Mouse (Mus musculus) hindbrain, embryonic 10.5 days (tissue): ENCODE measurements around the gene Kcnq1. TPM values are rescaled to one million over a fixed set of nuclear protein-coding genes. Genes with fewer than 3 reads are reported as not detected.

Experiments
- DNase-seq: peaks from one replicate; pipeline ENCODE4 v3.0.0-alpha.2; 2017; ENCODE audit warnings: low spot score
- H3K27ac ChIP-seq: fragments of 300-500 bp; sonication (generic); 2 replicates; pipeline ENCODE4 v1.5.1; 2016; ENCODE audit warnings: mild to moderate bottlenecking, moderate library complexity
- H3K27me3 ChIP-seq: fragments of 300-500 bp; sonication (generic); 2 replicates; pipeline ENCODE4 v1.6.1; 2016; ENCODE audit warnings: mild to moderate bottlenecking; ENCODE audit not compliant: poor library complexity, insufficient read depth, severe bottlenecking
- H3K36me3 ChIP-seq: fragments of 300-500 bp; sonication (generic); 2 replicates; pipeline ENCODE4 v1.6.1; 2016; ENCODE audit warnings: mild to moderate bottlenecking, moderate library complexity
- H3K4me1 ChIP-seq: fragments of 300-500 bp; sonication (generic); replicated peaks from 2 replicates; pipeline ENCODE4 v1.6.1; 2016; ENCODE audit warnings: mild to moderate bottlenecking
- H3K4me3 ChIP-seq: fragments of 300-500 bp; sonication (generic); 2 replicates; pipeline ENCODE4 v1.5.1; 2016; ENCODE audit warnings: mild to moderate bottlenecking, moderate library complexity
- H3K9me3 ChIP-seq: fragments of 300-500 bp; sonication (generic); 2 replicates; pipeline ENCODE4 v1.6.1; 2016; ENCODE audit warnings: mild to moderate bottlenecking, moderate library complexity
- WGBS: fragments of 180-500 bp; shearing (Covaris S2); methylation state at CpG from one replicate; pipeline ENCODE4 v1.1.7; 2016; 5-methylcytosine and 5-hydroxymethylcytosine counted together
- polyA plus RNA-seq: library from polyadenylated mRNA; unstranded; fragments of >200 nt; fragmentation: Nextera tagmentation; extraction: Ambion mirVana; gene quantifications from 2 replicates; pipeline ENCODE4 v1.2.1, GENCODE M21; 2016

Kcnq1 gene
- polyA plus RNA-seq, 1 experiment from 2014 or later = 2.3 TPM

- H3K4me1 ChIP-seq = peaks cover 33% of the 10 kb centered on the region
- DNase-seq = no peak
- 90% methylated on average over 3 of the region's 3 CpGs for WGBS
- peaks cover 3% of the 10 kb centered on the region; the same call in 1 of the 2 replicates for H3K27me3 ChIP-seq
- no peaks in the 10 kb centered on the region for H3K36me3 ChIP-seq
- no peak overlapping the region for H3K4me3 ChIP-seq
- peak overlapping the region; percentile 67; the same call in 1 of the 2 replicates for H3K27ac ChIP-seq
- H3K9me3 ChIP-seq = peaks cover 11% of the 10 kb centered on the region
Observed at GRCm38 (mm10) chr7:143300681-143301080, 194.5 kb downstream of the Kcnq1 start.

GRCm38 (mm10) chr7:143302156-143302555 lies 196.0 kb downstream of the Kcnq1 start:
- DNase-seq = no peak
- Histone ChIP-seq H3K36me3 (no peaks in the 10 kb centered on the region), H3K27ac (peak overlapping the region; percentile 65; the same call in 1 of the 2 replicates), H3K4me3 (no peak overlapping the region), H3K4me1 (peaks cover 37% of the 10 kb centered on the region), H3K27me3 (peaks cover 3% of the 10 kb centered on the region; the same call in 1 of the 2 replicates), H3K9me3 (no peaks in the 10 kb centered on the region)
- 87% methylated on average over 7 of the region's 7 CpGs for WGBS

GRCm38 (mm10) chr7:143302593-143303238 lies 196.6 kb downstream of the Kcnq1 start:
- no peak for DNase-seq
- WGBS = 43% methylated on average over 9 of the region's 9 CpGs
- H3K36me3 ChIP-seq = no peaks in the 10 kb centered on the region
- H3K4me3 ChIP-seq = no peak overlapping the region
- H3K27me3 ChIP-seq = peaks cover 3% of the 10 kb centered on the region; the same call in 1 of the 2 replicates
- peaks cover 37% of the 10 kb centered on the region for H3K4me1 ChIP-seq
- H3K27ac ChIP-seq = peak overlapping the region; percentile 65
- no peaks in the 10 kb centered on the region for H3K9me3 ChIP-seq

GRCm38 (mm10) chr7:143303557-143303956 lies 197.4 kb downstream of the Kcnq1 start:
- H3K4me1 ChIP-seq = peaks cover 37% of the 10 kb centered on the region
- H3K36me3 ChIP-seq = no peaks in the 10 kb centered on the region
- H3K27ac ChIP-seq = no peak overlapping the region
- H3K27me3 ChIP-seq = peaks cover 3% of the 10 kb centered on the region; the same call in 1 of the 2 replicates
- H3K9me3 ChIP-seq = no peaks in the 10 kb centered on the region
- DNase-seq = no peak
- WGBS = 94% methylated on average over 5 of the region's 5 CpGs
- no peak overlapping the region for H3K4me3 ChIP-seq

GRCm38 (mm10) chr7:143305808-143306207 lies 199.6 kb downstream of the Kcnq1 start:
- no peaks in the 10 kb centered on the region for H3K36me3 ChIP-seq
- H3K27me3 ChIP-seq = peaks cover 4% of the 10 kb centered on the region; the same call in 1 of the 2 replicates
- H3K27ac ChIP-seq = no peak overlapping the region
- peak; percentile 19 for DNase-seq
- H3K4me3 ChIP-seq = no peak overlapping the region
- WGBS = 55% methylated on average over 10 of the region's 10 CpGs
- H3K9me3 ChIP-seq = no peaks in the 10 kb centered on the region
- peaks cover 44% of the 10 kb centered on the region for H3K4me1 ChIP-seq

GRCm38 (mm10) chr7:143308001-143308400 lies 201.8 kb downstream of the Kcnq1 start:
- H3K9me3 ChIP-seq = no peaks in the 10 kb centered on the region
- 92% methylated on average over 1 of the region's 1 CpGs for WGBS

GRCm38 (mm10) chr7:143310311-143310710 lies 204.1 kb downstream of the Kcnq1 start:
- H3K27ac ChIP-seq = peak overlapping the region; percentile 64
- H3K27me3 ChIP-seq = 0 out of 2 replicates have a peak, but pooled peaks cover 7% of the 10 kb centered on the region
- no peaks in the 10 kb centered on the region for H3K36me3 ChIP-seq
- no peak for DNase-seq
- peaks cover 43% of the 10 kb centered on the region for H3K4me1 ChIP-seq
- H3K4me3 ChIP-seq = no peak overlapping the region
- no peaks in the 10 kb centered on the region for H3K9me3 ChIP-seq
- WGBS = 56% methylated on average over 3 of the region's 3 CpGs

More at GRCm38 (mm10) chr7:143308001-143308400, 201.8 kb downstream of the Kcnq1 start:
- peaks cover 38% of the 10 kb centered on the region for H3K4me1 ChIP-seq
- no peak overlapping the region for H3K4me3 ChIP-seq
- H3K27ac ChIP-seq = no peak overlapping the region
- no peaks in the 10 kb centered on the region for H3K36me3 ChIP-seq
- peaks cover 10% of the 10 kb centered on the region; the same call in 1 of the 2 replicates for H3K27me3 ChIP-seq
- no peak for DNase-seq

GRCm38 (mm10) chr7:143310847-143311246 lies 204.7 kb downstream of the Kcnq1 start:
- Histone ChIP-seq H3K36me3 (no peaks in the 10 kb centered on the region), H3K4me1 (peaks cover 46% of the 10 kb centered on the region), H3K4me3 (no peak overlapping the region), H3K27ac (peak overlapping the region; percentile 64), H3K9me3 (no peaks in the 10 kb centered on the region), H3K27me3 (0 out of 2 replicates have a peak, but pooled peaks cover 7% of the 10 kb centered on the region)
- WGBS = 74% methylated on average over 8 of the region's 8 CpGs
- no peak for DNase-seq

- Histone ChIP-seq H3K4me3 (no peak overlapping the region), H3K27ac (peak overlapping the region; percentile 64; the same call in 1 of the 2 replicates), H3K36me3 (no peaks in the 10 kb centered on the region), H3K27me3 (0 out of 2 replicates have a peak, but pooled peaks cover 7% of the 10 kb centered on the region), H3K9me3 (no peaks in the 10 kb centered on the region), H3K4me1 (peaks cover 44% of the 10 kb centered on the region)
- 88% methylated on average over 7 of the region's 7 CpGs for WGBS
- no peak for DNase-seq
Observed at GRCm38 (mm10) chr7:143311471-143311870, 205.3 kb downstream of the Kcnq1 start.

- Histone ChIP-seq H3K4me1 (peaks cover 49% of the 10 kb centered on the region), H3K27me3 (0 out of 2 replicates have a peak, but pooled peaks cover 7% of the 10 kb centered on the region), H3K4me3 (no peak overlapping the region), H3K27ac (peak overlapping the region; percentile 62; the same call in 1 of the 2 replicates), H3K36me3 (no peaks in the 10 kb centered on the region), H3K9me3 (no peaks in the 10 kb centered on the region)
- WGBS = 85% methylated on average over 11 of the region's 11 CpGs
- DNase-seq = no peak
Observed at GRCm38 (mm10) chr7:143313572-143314319, 207.6 kb downstream of the Kcnq1 start.

GRCm38 (mm10) chr7:143318512-143318911 lies 212.3 kb downstream of the Kcnq1 start:
- WGBS = 68% methylated on average over 5 of the region's 5 CpGs
- no peak for DNase-seq
- Histone ChIP-seq H3K9me3 (no peaks in the 10 kb centered on the region), H3K27ac (no peak overlapping the region), H3K36me3 (no peaks in the 10 kb centered on the region), H3K4me3 (no peak overlapping the region), H3K27me3 (peaks cover 13% of the 10 kb centered on the region), H3K4me1 (peaks cover 24% of the 10 kb centered on the region)

- no peak for DNase-seq
- peaks cover 15% of the 10 kb centered on the region for H3K27me3 ChIP-seq
- no peak overlapping the region for H3K4me3 ChIP-seq
- H3K9me3 ChIP-seq = no peaks in the 10 kb centered on the region
- peak overlapping the region; percentile 31; the same call in 1 of the 2 replicates for H3K27ac ChIP-seq
- peaks cover 20% of the 10 kb centered on the region for H3K4me1 ChIP-seq
- H3K36me3 ChIP-seq = no peaks in the 10 kb centered on the region
- 82% methylated on average over 8 of the region's 8 CpGs for WGBS
Observed at GRCm38 (mm10) chr7:143320367-143320766, 214.2 kb downstream of the Kcnq1 start.

- WGBS = 41% methylated on average over 16 of the region's 16 CpGs
- Histone ChIP-seq H3K27me3 (peaks cover 35% of the 10 kb centered on the region), H3K36me3 (no peaks in the 10 kb centered on the region), H3K4me1 (peaks cover 30% of the 10 kb centered on the region), H3K4me3 (no peak overlapping the region), H3K9me3 (no peaks in the 10 kb centered on the region), H3K27ac (peak overlapping the region; percentile 81)
- peak; percentile 56 for DNase-seq
Observed at GRCm38 (mm10) chr7:143325051-143325450, 218.9 kb downstream of the Kcnq1 start.
